Mouse (Mus musculus): ENCODE data around the gene Cldn10. TPM values are rescaled to one million over a fixed set of nuclear protein-coding genes. Genes with fewer than 3 reads are reported as not detected.

Cldn10 gene
- polyA plus RNA-seq, 1 experiment from 2014 or later, result 0.30 TPM

- Histone ChIP-seq H3K27ac (ENCODE audit: low read depth, low read length) (no peak overlapping the region), H3K4me1 (replicated peaks; ENCODE audit: control insufficient read depth, insufficient read depth, low read length) (peaks cover 9% of the 10 kb centered on the region), H3K9ac (ENCODE audit: low read depth, low read length) (no peak overlapping the region), H3K36me3 (ENCODE audit: control insufficient read depth, insufficient read depth, low read length) (no peaks in the 10 kb centered on the region), H3K27me3 (replicated peaks; ENCODE audit: control insufficient read depth, insufficient read depth, low read length) (no peaks in the 10 kb centered on the region), H3K9me3 (ENCODE audit: control insufficient read depth, low read length) (no peaks in the 10 kb centered on the region), H3K4me2 (no peak overlapping the region), H3K4me3 (ENCODE audit: low read depth, low read length) (no peak overlapping the region)
- WGBS, result 86% methylated on average over 13 of the region's 13 CpGs
- DNase-seq (ENCODE audit: low spot score), result no peak
- ATAC-seq (replicated peaks; ENCODE audit: low FRiP score), result no peak
Observed at GRCm38 (mm10) chr14:118868102-118868724, 80.5 kb downstream of the Cldn10 start.

- no peaks in the 10 kb centered on the region for H3K36me3 ChIP-seq (ENCODE audit: control insufficient read depth, insufficient read depth, low read length)
- H3K4me2 ChIP-seq, result no peak overlapping the region
- no peaks in the 10 kb centered on the region for H3K27me3 ChIP-seq (replicated peaks; ENCODE audit: control insufficient read depth, insufficient read depth, low read length)
- H3K9ac ChIP-seq (ENCODE audit: low read depth, low read length), result no peak overlapping the region
- DNase-seq (ENCODE audit: low spot score) (no peak), ATAC-seq (replicated peaks; ENCODE audit: low FRiP score) (peak; percentile 83)
- no peaks in the 10 kb centered on the region for H3K9me3 ChIP-seq (ENCODE audit: control insufficient read depth, low read length)
- H3K4me1 ChIP-seq (replicated peaks; ENCODE audit: control insufficient read depth, insufficient read depth, low read length), result peaks cover 9% of the 10 kb centered on the region
- H3K27ac ChIP-seq (ENCODE audit: low read depth, low read length), result no peak overlapping the region
- H3K4me3 ChIP-seq (ENCODE audit: low read depth, low read length), result no peak overlapping the region
- 61% methylated on average over 6 of the region's 6 CpGs for whole genome bisulfite sequencing
Observed at GRCm38 (mm10) chr14:118869712-118870111, 82.0 kb downstream of the Cldn10 start.

- H3K9me3 ChIP-seq (ENCODE audit: control insufficient read depth, low read length), result no peaks in the 10 kb centered on the region
- H3K4me2 ChIP-seq, result no peak overlapping the region
- ATAC-seq (replicated peaks; ENCODE audit: low FRiP score), result no peak
- peaks cover 4% of the 10 kb centered on the region for H3K4me1 ChIP-seq (replicated peaks; ENCODE audit: control insufficient read depth, insufficient read depth, low read length)
- H3K4me3 ChIP-seq (ENCODE audit: low read depth, low read length), result no peak overlapping the region
- 77% methylated on average over 4 of the region's 4 CpGs for WGBS
- no peaks in the 10 kb centered on the region for H3K27me3 ChIP-seq (replicated peaks; ENCODE audit: control insufficient read depth, insufficient read depth, low read length)
- no peaks in the 10 kb centered on the region for H3K36me3 ChIP-seq (ENCODE audit: control insufficient read depth, insufficient read depth, low read length)
- no peak overlapping the region for H3K27ac ChIP-seq (ENCODE audit: low read depth, low read length)
- DNase-seq (ENCODE audit: low spot score), result no peak
- no peak overlapping the region for H3K9ac ChIP-seq (ENCODE audit: low read depth, low read length)
Observed at GRCm38 (mm10) chr14:118874126-118874525, 86.4 kb downstream of the Cldn10 start.

GRCm38 (mm10) chr14:118874786-118875415 lies 87.2 kb downstream of the Cldn10 start:
- no peak for DNase-seq (ENCODE audit: low spot score)
- WGBS, result 76% methylated on average over 10 of the region's 10 CpGs
- no peak for ATAC-seq (replicated peaks; ENCODE audit: low FRiP score)
- Histone ChIP-seq H3K9ac (ENCODE audit: low read depth, low read length) (no peak overlapping the region), H3K4me3 (ENCODE audit: low read depth, low read length) (no peak overlapping the region), H3K36me3 (ENCODE audit: control insufficient read depth, insufficient read depth, low read length) (no peaks in the 10 kb centered on the region), H3K9me3 (ENCODE audit: control insufficient read depth, low read length) (no peaks in the 10 kb centered on the region), H3K27me3 (replicated peaks; ENCODE audit: control insufficient read depth, insufficient read depth, low read length) (no peaks in the 10 kb centered on the region), H3K27ac (ENCODE audit: low read depth, low read length) (no peak overlapping the region), H3K4me2 (no peak overlapping the region), H3K4me1 (replicated peaks; ENCODE audit: control insufficient read depth, insufficient read depth, low read length) (no peaks in the 10 kb centered on the region; the same call in 1 of the 2 replicates)

GRCm38 (mm10) chr14:118878346-118878910 lies 90.7 kb downstream of the Cldn10 start:
- no peaks in the 10 kb centered on the region; the same call in 1 of the 2 replicates for H3K4me1 ChIP-seq (replicated peaks; ENCODE audit: control insufficient read depth, insufficient read depth, low read length)
- no peak overlapping the region for H3K4me2 ChIP-seq
- no peak overlapping the region for H3K4me3 ChIP-seq (ENCODE audit: low read depth, low read length)
- ATAC-seq (replicated peaks; ENCODE audit: low FRiP score) (no peak), DNase-seq (ENCODE audit: low spot score) (no peak)
- H3K27ac ChIP-seq (ENCODE audit: low read depth, low read length), result no peak overlapping the region
- WGBS, result 88% methylated on average over 11 of the region's 11 CpGs
- no peak overlapping the region for H3K9ac ChIP-seq (ENCODE audit: low read depth, low read length)
- H3K27me3 ChIP-seq (replicated peaks; ENCODE audit: control insufficient read depth, insufficient read depth, low read length), result no peaks in the 10 kb centered on the region
- H3K36me3 ChIP-seq (ENCODE audit: control insufficient read depth, insufficient read depth, low read length), result peaks cover 2% of the 10 kb centered on the region; the same call in 1 of the 2 replicates
- H3K9me3 ChIP-seq (ENCODE audit: control insufficient read depth, low read length), result no peaks in the 10 kb centered on the region

GRCm38 (mm10) chr14:118880696-118881095 lies 93.0 kb downstream of the Cldn10 start:
- Histone ChIP-seq H3K9ac (ENCODE audit: low read depth, low read length) (no peak overlapping the region), H3K4me1 (replicated peaks; ENCODE audit: control insufficient read depth, insufficient read depth, low read length) (peaks cover 3% of the 10 kb centered on the region; the same call in 1 of the 2 replicates), H3K9me3 (ENCODE audit: control insufficient read depth, low read length) (no peaks in the 10 kb centered on the region), H3K36me3 (ENCODE audit: control insufficient read depth, insufficient read depth, low read length) (peaks cover 2% of the 10 kb centered on the region; the same call in 1 of the 2 replicates), H3K27me3 (replicated peaks; ENCODE audit: control insufficient read depth, insufficient read depth, low read length) (no peaks in the 10 kb centered on the region), H3K27ac (ENCODE audit: low read depth, low read length) (no peak overlapping the region), H3K4me2 (no peak overlapping the region), H3K4me3 (ENCODE audit: low read depth, low read length) (no peak overlapping the region)
- ATAC-seq (replicated peaks; ENCODE audit: low FRiP score), result no peak
- WGBS, result 85% methylated on average over 10 of the region's 10 CpGs
- DNase-seq (ENCODE audit: low spot score), result no peak

GRCm38 (mm10) chr14:118883344-118884249 lies 95.9 kb downstream of the Cldn10 start:
- DNase-seq (ENCODE audit: low spot score), result no peak
- H3K9ac ChIP-seq (ENCODE audit: low read depth, low read length), result 0 out of 2 replicates have a peak overlapping the region, but pooled peaks have one; percentile 20
- peak overlapping the region; percentile 48 for H3K4me2 ChIP-seq
- no peaks in the 10 kb centered on the region for H3K9me3 ChIP-seq (ENCODE audit: control insufficient read depth, low read length)
- no peaks in the 10 kb centered on the region for H3K27me3 ChIP-seq (replicated peaks; ENCODE audit: control insufficient read depth, insufficient read depth, low read length)
- peak overlapping the region; percentile 46; the same call in 1 of the 2 replicates for H3K27ac ChIP-seq (ENCODE audit: low read depth, low read length)
- H3K36me3 ChIP-seq (ENCODE audit: control insufficient read depth, insufficient read depth, low read length), result peaks cover 2% of the 10 kb centered on the region; the same call in 1 of the 2 replicates
- peaks cover 3% of the 10 kb centered on the region; the same call in 1 of the 2 replicates for H3K4me1 ChIP-seq (replicated peaks; ENCODE audit: control insufficient read depth, insufficient read depth, low read length)
- H3K4me3 ChIP-seq (ENCODE audit: low read depth, low read length), result no peak overlapping the region
- WGBS, result 65% methylated on average over 18 of the region's 18 CpGs
- peak; percentile 96 for ATAC-seq (replicated peaks; ENCODE audit: low FRiP score)

GRCm38 (mm10) chr14:118884250-118884556 lies 96.5 kb downstream of the Cldn10 start:
- Histone ChIP-seq H3K4me2 (no peak overlapping the region), H3K36me3 (ENCODE audit: control insufficient read depth, insufficient read depth, low read length) (peaks cover 2% of the 10 kb centered on the region; the same call in 1 of the 2 replicates), H3K27ac (ENCODE audit: low read depth, low read length) (no peak overlapping the region), H3K4me3 (ENCODE audit: low read depth, low read length) (no peak overlapping the region), H3K9ac (ENCODE audit: low read depth, low read length) (no peak overlapping the region), H3K27me3 (replicated peaks; ENCODE audit: control insufficient read depth, insufficient read depth, low read length) (no peaks in the 10 kb centered on the region), H3K9me3 (ENCODE audit: control insufficient read depth, low read length) (no peaks in the 10 kb centered on the region), H3K4me1 (replicated peaks; ENCODE audit: control insufficient read depth, insufficient read depth, low read length) (peaks cover 3% of the 10 kb centered on the region; the same call in 1 of the 2 replicates)
- DNase-seq (ENCODE audit: low spot score) (no peak), ATAC-seq (replicated peaks; ENCODE audit: low FRiP score) (peak; percentile 18; the same call in 1 of the 2 replicates)
- 79% methylated on average over 7 of the region's 7 CpGs for WGBS

Data from liver, embryonic 11.5 days (tissue).